In the genomic region with DNA sequence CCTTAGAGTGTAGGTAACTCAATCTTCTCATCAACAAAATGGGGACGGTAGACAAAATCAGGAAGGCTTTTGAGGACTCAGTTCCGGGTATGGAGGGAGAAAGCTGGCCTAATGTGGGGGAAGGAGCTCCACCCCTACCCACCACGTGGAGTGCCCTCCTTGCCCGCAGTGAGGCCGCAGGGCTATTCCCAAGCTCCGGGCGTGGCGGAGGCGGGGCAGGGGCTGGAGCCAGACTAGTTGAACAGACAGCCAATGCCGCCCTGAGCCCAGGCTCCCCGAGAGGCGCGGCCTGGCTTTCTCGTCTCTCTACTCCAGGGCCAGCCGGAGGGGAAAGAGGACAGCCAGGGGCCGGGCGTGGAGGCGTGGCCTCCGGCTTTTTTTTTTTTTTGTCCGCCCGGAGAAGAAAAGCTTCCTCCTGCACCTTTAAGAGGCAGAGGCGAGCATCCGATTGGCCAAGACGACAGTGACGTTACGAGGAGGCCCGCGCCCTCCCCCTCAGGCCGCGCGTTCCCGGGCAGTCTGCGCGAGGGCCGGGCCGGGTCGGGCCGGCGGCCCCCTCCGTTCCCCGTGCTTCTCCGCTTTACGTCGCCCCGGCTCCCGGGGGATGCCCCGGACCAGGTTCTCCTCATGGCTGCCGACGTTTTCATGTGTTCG, we compare ENCODE assay signal across 8 mouse cellular contexts. TPM values are rescaled to one million over a fixed set of nuclear protein-coding genes. Genes with fewer than 3 reads are reported as not detected.
DNase-seq lines count a peak whose midpoint lies in the region; ATAC-seq lines count a peak whose summit lies in the region.

A gene (plus strand): TSS at position 496 of the 654 bp plus-strand sequence.

- peak within 1 kb of the TSS; percentile 64 for H3K27ac ChIP-seq in forebrain, embryonic 11.5 days (ENCODE audit: low read depth, low read length)
- H3K27ac ChIP-seq in heart, embryonic 16.5 days (ENCODE audit: low read length) = peak within 1 kb of the TSS; percentile 94
- H3K27ac ChIP-seq in liver, embryonic 15.5 days (replicated peaks) = peak within 1 kb of the TSS; percentile 69
- H3K27ac ChIP-seq in neural tube, embryonic 12.5 days = peak within 1 kb of the TSS; percentile 59; the same call in 1 of the 2 replicates

- no peaks in the 10 kb centered on the region for H3K36me3 ChIP-seq in forebrain, embryonic 11.5 days (ENCODE audit: control insufficient read depth, insufficient read depth, low read length)
- no peaks in the 10 kb centered on the region for H3K36me3 ChIP-seq in heart, embryonic 16.5 days (ENCODE audit: control insufficient read depth, insufficient read depth)
- no peaks in the 10 kb centered on the region for H3K36me3 ChIP-seq in liver, embryonic 15.5 days (replicated peaks)
- H3K36me3 ChIP-seq in neural tube, embryonic 12.5 days = no peaks in the 10 kb centered on the region

- no peaks in the 10 kb centered on the region for H3K27me3 ChIP-seq in forebrain, embryonic 11.5 days (ENCODE audit: control insufficient read depth, insufficient read depth, low read length)
- no peaks in the 10 kb centered on the region for H3K27me3 ChIP-seq in heart, embryonic 16.5 days (ENCODE audit: control insufficient read depth, insufficient read depth, low read length)
- H3K27me3 ChIP-seq in liver, embryonic 15.5 days = peaks cover 3% of the 10 kb centered on the region; the same call in 1 of the 2 replicates
- no peaks in the 10 kb centered on the region for H3K27me3 ChIP-seq in neural tube, embryonic 12.5 days (replicated peaks)

- DNase-seq in CD8-positive naive resting alpha-beta T cell, adult 2 months (ENCODE audit: low read depth in 2 of 2, low spot score in 2 of 2) = peak; percentile 63 to 74
- peak; percentile 88 for DNase-seq in c-Kit-positive CD71-negative TER-119-negative erythroid progenitor cells, embryonic 14.5 days (ENCODE audit: low read depth)
- peak; percentile 96 for DNase-seq in forebrain, embryonic 11.5 days (ENCODE audit: low spot score)
- peak; percentile 97 for DNase-seq in kidney, postnatal 36 days
- peak; percentile 90 for DNase-seq in telencephalon, adult 2 months (ENCODE audit: low read depth, low spot score)

- no peaks in the 10 kb centered on the region for H3K9me3 ChIP-seq in forebrain, embryonic 11.5 days (ENCODE audit: control insufficient read depth, low read length)
- H3K9me3 ChIP-seq in heart, embryonic 16.5 days (replicated peaks; ENCODE audit: control insufficient read depth, low read length) = no peaks in the 10 kb centered on the region
- no peaks in the 10 kb centered on the region for H3K9me3 ChIP-seq in liver, embryonic 15.5 days (replicated peaks)
- H3K9me3 ChIP-seq in neural tube, embryonic 12.5 days = no peaks in the 10 kb centered on the region

- WGBS in forebrain, embryonic 11.5 days = 0% methylated on average over 48 of the region's 50 CpGs
- 0% methylated on average over 47 of the region's 50 CpGs for WGBS in heart, embryonic 16.5 days
- under 1% methylated on average over 50 of the region's 50 CpGs for WGBS in liver, embryonic 15.5 days (ENCODE audit: insufficient replicate concordance)
- under 1% methylated on average over 49 of the region's 50 CpGs for WGBS in neural tube, embryonic 12.5 days

- H3K9ac ChIP-seq in forebrain, embryonic 11.5 days (ENCODE audit: low read length) = peak within 1 kb of the TSS; percentile 89
- H3K9ac ChIP-seq in heart, embryonic 16.5 days (ENCODE audit: low read length) = peak within 1 kb of the TSS; percentile 95
- peak within 1 kb of the TSS; percentile 80 for H3K9ac ChIP-seq in liver, embryonic 15.5 days
- H3K9ac ChIP-seq in neural tube, embryonic 12.5 days = peak within 1 kb of the TSS; percentile 83

- ATAC-seq in forebrain, embryonic 11.5 days (replicated peaks; ENCODE audit: low FRiP score) = peak; percentile 96
- peak; percentile 98 for ATAC-seq in heart, embryonic 16.5 days (replicated peaks; ENCODE audit: extremely low read depth, insufficient read depth, low FRiP score)
- peak; percentile 94 for ATAC-seq in liver, embryonic 15.5 days (ENCODE audit: insufficient read depth)
- ATAC-seq in neural tube, embryonic 12.5 days (ENCODE audit: low FRiP score, low read depth) = peak; percentile 86

- peak within 1 kb of the TSS; percentile 96 for H3K4me2 ChIP-seq in forebrain, embryonic 11.5 days (ENCODE audit: low read depth, low read length, severe bottlenecking)
- peak within 1 kb of the TSS; percentile 88 for H3K4me2 ChIP-seq in heart, embryonic 16.5 days (ENCODE audit: low read depth, low read length)
- peak within 1 kb of the TSS; percentile 100 for H3K4me2 ChIP-seq in liver, embryonic 15.5 days
- H3K4me2 ChIP-seq in neural tube, embryonic 12.5 days (replicated peaks) = peak within 1 kb of the TSS; percentile 69

- H3K4me1 ChIP-seq in forebrain, embryonic 11.5 days (replicated peaks; ENCODE audit: control insufficient read depth, insufficient read depth, low read length) = peaks cover 16% of the 10 kb centered on the region
- H3K4me1 ChIP-seq in heart, embryonic 16.5 days (ENCODE audit: control insufficient read depth, insufficient read depth, low read length) = peaks cover 46% of the 10 kb centered on the region
- peaks cover 56% of the 10 kb centered on the region for H3K4me1 ChIP-seq in liver, embryonic 15.5 days (replicated peaks)
- H3K4me1 ChIP-seq in neural tube, embryonic 12.5 days = peaks cover 44% of the 10 kb centered on the region

- peak within 1 kb of the TSS; percentile 90 for H3K4me3 ChIP-seq in forebrain, embryonic 11.5 days (ENCODE audit: low read depth, low read length)
- peak within 1 kb of the TSS; percentile 97 for H3K4me3 ChIP-seq in heart, embryonic 16.5 days (ENCODE audit: low read length)
- peak within 1 kb of the TSS; percentile 84 for H3K4me3 ChIP-seq in liver, embryonic 15.5 days (replicated peaks)
- peak within 1 kb of the TSS; percentile 70 for H3K4me3 ChIP-seq in neural tube, embryonic 12.5 days

RNA-seq across cellular contexts. Expression of the gene that starts here (rescaled TPM):
- polyA plus RNA-seq in forebrain, embryonic 11.5 days (2014; fragmentation: Nextera tagmentation; extraction: Ambion mirVana) = 22.3 and 22.7 TPM in 2 replicates
- polyA plus RNA-seq in heart, embryonic 16.5 days (2015; fragmentation: Nextera tagmentation; extraction: Ambion mirVana) = 12.3 and 12.4 TPM in 2 replicates
- 3.5 and 3.7 TPM in 2 replicates for polyA plus RNA-seq in liver, embryonic 15.5 days (2015; fragmentation: Nextera tagmentation; extraction: Ambion mirVana)
- 21.7 and 23.3 TPM in 2 replicates for polyA plus RNA-seq in neural tube, embryonic 12.5 days (2016; fragmentation: Nextera tagmentation; extraction: Ambion mirVana)

Comparison
In these comparisons a context has a peak if more than half of its experiments do, and no peak if none do; other contexts are left out.
1. Peak in every context shown above with its lines: DNase-seq, ATAC-seq, H3K4me3 ChIP-seq and H3K27ac ChIP-seq.